Mouse (Mus musculus) lung, embryonic 16.5 days (tissue): ENCODE results near the gene Ccdc191. TPM values are rescaled to one million over a fixed set of nuclear protein-coding genes. Genes with fewer than 3 reads are reported as not detected.

Experiments used
- ATAC-seq: fragments of 200-750 bp; cut with Nextera tagmentation; 2 replicates; pipeline ENCODE4 v1.8.0; 2017; ENCODE audit warnings: low read depth, mild to moderate bottlenecking, moderate library complexity
- H3K27ac ChIP-seq: fragments of 300-500 bp; sonication (generic); 2 replicates; pipeline ENCODE4 v1.5.1; 2014; ENCODE audit warnings: mild to moderate bottlenecking, control low read depth, low read length
- H3K27me3 ChIP-seq: fragments of 300-500 bp; sonication (generic); 2 replicates; pipeline ENCODE4 v1.6.1; 2014; ENCODE audit warnings: low read depth, low read length, mixed read lengths; ENCODE audit not compliant: control insufficient read depth, insufficient read depth
- H3K36me3 ChIP-seq: fragments of 300-500 bp; sonication (generic); 2 replicates; pipeline ENCODE4 v1.6.1; 2014; ENCODE audit warnings: low read length; ENCODE audit not compliant: control insufficient read depth, insufficient read depth
- H3K4me1 ChIP-seq: fragments of 300-500 bp; sonication (generic); replicated peaks from 2 replicates; pipeline ENCODE4 v1.6.1; 2014; ENCODE audit warnings: low read length, mixed read lengths; ENCODE audit not compliant: control insufficient read depth, insufficient read depth
- H3K4me2 ChIP-seq: fragments of 300-500 bp; sonication (generic); 2 replicates; pipeline ENCODE4 v1.6.1; 2014; ENCODE audit warnings: low read depth, low read length, control low read depth
- H3K4me3 ChIP-seq: fragments of 300-500 bp; sonication (generic); 2 replicates; pipeline ENCODE4 v1.5.1; 2014; ENCODE audit warnings: mild to moderate bottlenecking, low read length, control low read depth
- H3K9ac ChIP-seq: fragments of 300-500 bp; sonication (generic); 2 replicates; pipeline ENCODE4 v1.6.1; 2014; ENCODE audit warnings: low read length, control low read depth
- H3K9me3 ChIP-seq: fragments of 300-500 bp; sonication (generic); 2 replicates; pipeline ENCODE4 v1.6.1; 2016; ENCODE audit warnings: low read length; ENCODE audit not compliant: control insufficient read depth
- WGBS: fragments of 180-500 bp; shearing (Covaris S2); extraction: QIAGEN DNeasy Blood & Tissue Kit; methylation state at CpG from one replicate; pipeline ENCODE4 v1.1.7; 2014; 5-methylcytosine and 5-hydroxymethylcytosine counted together
- polyA plus RNA-seq: library from polyadenylated mRNA; unstranded; fragments of >200 nt; fragmentation: Nextera tagmentation; extraction: Ambion mirVana; gene quantifications from 2 replicates; pipeline ENCODE4 v1.2.1, GENCODE M21; 2015

Ccdc191 gene
- 14.8 and 16.6 TPM in 2 replicates for polyA plus RNA-seq

- Histone ChIP-seq H3K9ac (peak within 1 kb of the TSS; percentile 87), H3K9me3 (no peaks in the 10 kb centered on the region), H3K36me3 (no peaks in the 10 kb centered on the region), H3K4me1 (peaks cover 15% of the 10 kb centered on the region), H3K27ac (peak within 1 kb of the TSS; percentile 47), H3K27me3 (no peaks in the 10 kb centered on the region), H3K4me2 (peak within 1 kb of the TSS; percentile 89), H3K4me3 (peak within 1 kb of the TSS; percentile 71)
- peak; percentile 100 for ATAC-seq
- WGBS: under 1% methylated on average over 33 of the region's 33 CpGs
Measured at GRCm38 (mm10) chr16:43889208-43890004, at the start of gene Ccdc191. Ccdc191 (plus strand) TSS chr16:43889800.

- no peak overlapping the region for H3K27ac ChIP-seq
- no peak overlapping the region for H3K4me3 ChIP-seq
- ATAC-seq: no peak
- H3K9me3 ChIP-seq: no peaks in the 10 kb centered on the region
- 67% methylated on average over 1 of the region's 1 CpGs for whole genome bisulfite sequencing
- H3K27me3 ChIP-seq: no peaks in the 10 kb centered on the region
- no peaks in the 10 kb centered on the region for H3K4me1 ChIP-seq
- H3K36me3 ChIP-seq: no peaks in the 10 kb centered on the region
- no peak overlapping the region for H3K4me2 ChIP-seq
- H3K9ac ChIP-seq: no peak overlapping the region
Measured at GRCm38 (mm10) chr16:43841236-43841635, 48.4 kb upstream of the Ccdc191 start.

GRCm38 (mm10) chr16:43849839-43850238, 39.8 kb upstream of the Ccdc191 start:
- Histone ChIP-seq H3K36me3 (no peaks in the 10 kb centered on the region), H3K4me2 (no peak overlapping the region), H3K9me3 (no peaks in the 10 kb centered on the region), H3K4me1 (no peaks in the 10 kb centered on the region), H3K27ac (no peak overlapping the region), H3K27me3 (no peaks in the 10 kb centered on the region), H3K9ac (no peak overlapping the region), H3K4me3 (no peak overlapping the region)
- WGBS: 36% methylated on average over 1 of the region's 1 CpGs
- ATAC-seq: no peak

GRCm38 (mm10) chr16:43858941-43859476, 30.6 kb upstream of the Ccdc191 start:
- WGBS: 90% methylated on average over 5 of the region's 5 CpGs
- no peak for ATAC-seq

GRCm38 (mm10) chr16:43860624-43861023, 29.0 kb upstream of the Ccdc191 start:
- 62% methylated on average over 6 of the region's 6 CpGs for WGBS
- no peak overlapping the region for H3K9ac ChIP-seq
- no peak for ATAC-seq

More at GRCm38 (mm10) chr16:43858941-43859476, 30.6 kb upstream of the Ccdc191 start:
- Histone ChIP-seq H3K4me1 (no peaks in the 10 kb centered on the region), H3K4me2 (no peak overlapping the region), H3K27me3 (no peaks in the 10 kb centered on the region), H3K9ac (no peak overlapping the region), H3K36me3 (peaks cover 15% of the 10 kb centered on the region), H3K9me3 (no peaks in the 10 kb centered on the region), H3K27ac (no peak overlapping the region), H3K4me3 (no peak overlapping the region)

GRCm38 (mm10) chr16:43869805-43870204, 19.8 kb upstream of the Ccdc191 start:
- no peak overlapping the region for H3K4me2 ChIP-seq
- H3K27ac ChIP-seq: no peak overlapping the region
- peaks cover 13% of the 10 kb centered on the region for H3K36me3 ChIP-seq
- no peaks in the 10 kb centered on the region for H3K9me3 ChIP-seq
- no peak overlapping the region for H3K4me3 ChIP-seq
- H3K9ac ChIP-seq: no peak overlapping the region
- no peaks in the 10 kb centered on the region for H3K4me1 ChIP-seq
- H3K27me3 ChIP-seq: no peaks in the 10 kb centered on the region
- ATAC-seq: no peak

More at GRCm38 (mm10) chr16:43860624-43861023, 29.0 kb upstream of the Ccdc191 start:
- Histone ChIP-seq H3K36me3 (peaks cover 15% of the 10 kb centered on the region), H3K27me3 (no peaks in the 10 kb centered on the region), H3K27ac (no peak overlapping the region), H3K9me3 (no peaks in the 10 kb centered on the region), H3K4me3 (no peak overlapping the region), H3K4me1 (no peaks in the 10 kb centered on the region), H3K4me2 (no peak overlapping the region)

- H3K9ac ChIP-seq: no peak overlapping the region
- no peak overlapping the region for H3K27ac ChIP-seq
- no peaks in the 10 kb centered on the region for H3K4me1 ChIP-seq
- 71% methylated on average over 7 of the region's 7 CpGs for WGBS
- peaks cover 17% of the 10 kb centered on the region for H3K36me3 ChIP-seq
- H3K4me3 ChIP-seq: no peak overlapping the region
- peak; percentile 57 for ATAC-seq
- no peaks in the 10 kb centered on the region for H3K27me3 ChIP-seq
- H3K4me2 ChIP-seq: no peak overlapping the region
- H3K9me3 ChIP-seq: no peaks in the 10 kb centered on the region
Measured at GRCm38 (mm10) chr16:43871419-43871818, 18.2 kb upstream of the Ccdc191 start.

GRCm38 (mm10) chr16:43879769-43880168, 9.8 kb upstream of the Ccdc191 start:
- peaks cover 15% of the 10 kb centered on the region for H3K36me3 ChIP-seq
- H3K4me3 ChIP-seq: no peak overlapping the region
- H3K27me3 ChIP-seq: no peaks in the 10 kb centered on the region
- WGBS: 85% methylated on average over 6 of the region's 6 CpGs
- no peaks in the 10 kb centered on the region for H3K4me1 ChIP-seq
- H3K4me2 ChIP-seq: no peak overlapping the region
- no peak for ATAC-seq
- no peak overlapping the region for H3K27ac ChIP-seq
- H3K9ac ChIP-seq: no peak overlapping the region
- no peaks in the 10 kb centered on the region for H3K9me3 ChIP-seq

GRCm38 (mm10) chr16:43881636-43882035, 8.0 kb upstream of the Ccdc191 start:
- Histone ChIP-seq H3K9me3 (no peaks in the 10 kb centered on the region), H3K36me3 (peaks cover 9% of the 10 kb centered on the region), H3K27ac (no peak overlapping the region), H3K9ac (no peak overlapping the region), H3K4me3 (no peak overlapping the region), H3K27me3 (no peaks in the 10 kb centered on the region), H3K4me2 (no peak overlapping the region), H3K4me1 (no peaks in the 10 kb centered on the region)
- WGBS: 53% methylated on average over 3 of the region's 3 CpGs
- ATAC-seq: no peak
